Mouse (Mus musculus) activated CD4-positive, CD25-positive, alpha-beta regulatory T cell, adult 9 weeks (primary cell): ENCODE data around the gene Tubb4a. TPM values are rescaled to one million over a fixed set of nuclear protein-coding genes. Genes with fewer than 3 reads are reported as not detected.

ENCODE experiments used
- polyA plus RNA-seq: library from polyadenylated mRNA; unstranded; fragments of 100-300 nt; shearing (Covaris generic); gene quantifications from one replicate; pipeline ENCODE4 v1.2.1, GENCODE M21; 2017

Tubb4a gene
- 2.2 TPM for polyA plus RNA-seq

DNA sequence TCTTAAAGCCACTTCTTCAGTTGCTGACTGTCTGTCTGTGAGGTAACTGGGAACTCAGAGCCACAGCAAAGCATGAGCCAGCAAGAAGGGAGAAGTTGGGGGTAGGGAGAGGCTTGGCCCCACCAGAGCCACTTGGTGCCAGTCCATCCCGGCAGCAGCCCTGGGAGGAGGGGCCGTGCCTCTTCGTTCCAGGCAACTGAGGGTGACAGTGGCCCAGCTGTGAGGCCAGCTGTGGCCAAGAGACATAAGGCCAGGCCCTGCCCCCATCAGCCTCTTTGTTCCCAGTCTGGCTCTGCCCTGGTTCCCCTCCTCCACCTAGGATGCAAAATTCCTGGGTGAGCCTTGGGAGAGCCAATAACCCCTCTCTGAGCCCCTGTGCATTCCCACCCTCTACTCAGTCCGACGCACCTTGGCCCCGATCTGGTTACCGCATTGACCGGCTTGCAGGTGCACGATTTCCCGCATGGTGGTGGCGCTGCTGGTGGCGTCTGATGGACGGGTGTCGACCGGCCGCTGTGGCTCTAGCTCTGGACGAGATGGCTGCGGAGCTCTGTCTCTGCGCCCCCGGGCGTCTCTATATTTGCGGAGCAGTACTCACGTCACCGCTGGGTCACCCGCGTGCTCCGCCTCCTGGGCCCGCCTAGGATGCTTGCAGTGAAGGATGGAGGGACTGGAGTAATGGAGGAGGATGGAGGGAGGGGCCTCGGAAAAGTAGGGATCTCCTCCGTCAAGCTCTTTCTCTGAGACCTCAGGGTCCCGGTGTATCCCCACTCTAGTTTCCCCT is at the start of gene Tubb4a:
Gene Tubb4a (minus strand): TSS at position 734 of the 784 bp plus-strand sequence.

DNA sequence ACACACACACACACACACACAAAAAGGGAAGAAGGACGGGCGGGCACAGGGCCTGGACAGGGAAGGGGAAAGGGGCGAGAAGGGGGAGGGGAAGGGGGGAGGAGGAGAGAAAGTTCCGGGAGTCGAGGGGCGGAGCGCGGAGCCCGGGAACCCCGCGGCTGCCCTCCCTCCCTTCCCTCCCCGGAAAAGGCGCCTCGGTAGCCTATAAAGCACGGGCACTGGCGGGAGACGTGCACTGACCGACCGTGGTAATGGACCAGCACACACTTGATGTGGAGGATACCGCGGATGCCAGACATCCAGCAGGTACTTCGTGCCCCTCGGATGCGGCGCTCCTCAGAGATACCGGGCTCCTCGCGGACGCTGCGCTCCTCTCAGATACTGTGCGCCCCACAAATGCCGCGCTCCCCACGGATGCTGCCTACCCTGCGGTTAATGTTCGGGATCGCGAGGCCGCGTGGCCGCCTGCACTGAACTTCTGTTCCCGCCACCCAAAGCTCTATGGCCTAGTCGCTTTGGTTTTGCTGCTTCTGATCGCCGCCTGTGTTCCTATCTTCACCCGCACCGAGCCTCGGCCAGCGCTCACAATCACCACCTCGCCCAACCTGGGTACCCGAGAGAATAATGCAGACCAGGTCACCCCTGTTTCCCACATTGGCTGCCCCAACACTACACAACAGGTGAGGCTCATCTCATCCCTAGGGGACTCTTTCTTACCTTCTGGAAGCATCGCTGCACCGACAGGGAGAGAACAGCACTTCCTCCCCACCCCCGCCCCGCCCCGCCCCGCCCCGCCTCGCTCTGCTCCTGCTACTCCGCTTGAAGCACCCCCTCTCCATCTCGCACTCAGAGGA is 17.8 kb upstream of the Tubb4a start, which contains the start of gene Tnfsf9:
Gene Tnfsf9 (plus strand): TSS at position 145 of the 854 bp plus-strand sequence.

DNA sequence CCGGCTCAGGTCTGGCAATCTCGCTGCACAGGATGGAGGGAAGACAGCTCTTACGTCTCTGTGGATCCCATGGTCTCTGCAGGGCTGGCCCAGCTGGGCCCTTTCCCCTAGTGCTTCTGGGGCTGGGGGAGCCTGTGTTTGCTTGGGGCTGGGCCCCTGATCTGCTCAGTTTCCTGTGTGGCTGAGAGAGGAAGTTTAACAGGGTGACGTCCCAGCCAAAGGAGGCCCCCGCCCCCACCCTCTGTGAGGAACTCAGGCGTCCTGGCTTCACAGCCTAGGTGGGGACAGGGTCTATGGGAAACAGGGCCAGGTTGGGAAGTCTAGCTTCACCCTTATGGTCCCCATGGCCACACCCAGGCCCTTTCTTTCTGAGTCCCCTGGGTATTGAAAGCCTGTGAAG is 9.2 kb downstream of the Tubb4a start, which contains the start of gene Dennd1c:
Gene Dennd1c (minus strand): TSS at position 179 of the 400 bp plus-strand sequence.

DNA sequence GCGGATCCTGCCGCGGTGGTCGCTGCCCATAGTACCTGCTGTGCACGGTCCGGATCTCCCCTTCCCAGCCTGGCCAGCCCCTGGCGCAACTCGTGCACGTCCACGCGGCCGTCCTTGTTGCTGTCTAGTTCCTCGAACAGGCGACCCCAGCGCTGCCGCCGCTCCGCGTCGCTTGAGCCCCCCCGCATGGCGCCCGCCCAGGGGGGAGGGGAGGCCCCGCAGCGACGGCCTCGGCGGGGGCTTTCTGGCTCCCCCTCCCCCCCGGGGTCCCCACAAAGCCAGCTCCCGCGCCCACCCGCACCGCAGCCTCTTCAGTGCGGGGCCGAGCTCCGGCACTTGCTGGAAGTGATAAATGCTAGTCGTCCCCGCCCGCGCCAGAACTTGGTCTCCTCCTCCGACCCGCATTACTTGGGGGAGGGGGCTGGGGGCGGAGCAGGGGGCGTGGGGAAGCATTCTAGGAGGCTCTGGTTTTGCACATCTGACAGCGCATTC is 28.1 kb downstream of the Tubb4a start, which contains the start of gene Slc25a23:
Gene Slc25a23 (minus strand): TSS at position 378 of the 492 bp plus-strand sequence.

DNA sequence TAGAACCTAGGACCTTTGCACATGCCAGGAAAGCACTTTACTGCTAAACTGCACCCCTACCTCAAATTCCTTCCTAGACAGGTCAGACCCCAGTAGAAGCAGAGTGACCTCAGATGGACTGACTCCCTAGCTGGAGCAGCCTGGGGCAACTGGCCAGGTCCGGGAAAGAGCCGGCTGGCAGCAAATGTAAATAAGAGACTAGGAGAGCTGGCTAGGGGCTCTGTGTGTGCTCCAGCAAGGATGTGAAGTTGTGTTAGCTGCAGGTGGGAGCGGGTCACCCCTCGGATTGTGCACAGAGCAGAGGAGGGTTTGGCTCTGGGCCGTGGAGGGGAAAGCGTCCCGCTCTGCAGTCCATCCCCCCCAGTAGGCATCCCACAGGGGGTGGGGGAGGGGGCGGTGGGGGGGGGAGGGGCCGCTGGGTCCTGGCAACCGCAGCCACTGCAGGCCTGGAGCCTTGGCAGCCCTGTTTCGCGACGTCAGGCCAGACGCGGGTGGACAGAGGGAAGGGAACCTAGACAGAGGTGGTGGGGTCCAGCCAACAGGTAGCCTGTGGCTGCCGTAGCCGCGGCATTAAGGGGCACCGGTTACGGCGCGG is 28.6 kb downstream of the Tubb4a start, which contains the start of gene Crb3:
Gene Crb3 (plus strand): TSS at position 215 of the 595 bp plus-strand sequence.

DNA sequence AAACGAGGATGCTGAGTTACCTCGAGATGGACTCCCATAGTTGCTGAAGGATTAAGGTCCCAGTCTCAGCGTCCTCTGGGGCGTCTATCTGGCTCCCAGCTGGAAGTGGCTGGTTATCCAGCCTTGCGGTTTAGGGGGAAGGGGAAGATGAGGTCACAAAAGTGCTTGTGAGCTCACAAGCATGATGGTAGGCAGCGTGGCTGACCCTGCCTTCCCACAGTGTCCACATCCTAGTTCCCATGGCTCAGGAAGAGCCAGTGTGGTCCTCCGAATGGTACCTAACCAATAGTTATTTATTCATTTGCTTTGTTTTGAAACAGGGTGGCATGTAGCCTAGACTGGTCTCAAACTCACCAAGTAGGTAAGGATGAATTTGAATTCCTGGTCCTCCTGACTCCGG is 46.0 kb downstream of the Tubb4a start, which contains the start of gene Slc25a41:
Gene Slc25a41 (minus strand): TSS at position 101 of the 400 bp plus-strand sequence.

DNA sequence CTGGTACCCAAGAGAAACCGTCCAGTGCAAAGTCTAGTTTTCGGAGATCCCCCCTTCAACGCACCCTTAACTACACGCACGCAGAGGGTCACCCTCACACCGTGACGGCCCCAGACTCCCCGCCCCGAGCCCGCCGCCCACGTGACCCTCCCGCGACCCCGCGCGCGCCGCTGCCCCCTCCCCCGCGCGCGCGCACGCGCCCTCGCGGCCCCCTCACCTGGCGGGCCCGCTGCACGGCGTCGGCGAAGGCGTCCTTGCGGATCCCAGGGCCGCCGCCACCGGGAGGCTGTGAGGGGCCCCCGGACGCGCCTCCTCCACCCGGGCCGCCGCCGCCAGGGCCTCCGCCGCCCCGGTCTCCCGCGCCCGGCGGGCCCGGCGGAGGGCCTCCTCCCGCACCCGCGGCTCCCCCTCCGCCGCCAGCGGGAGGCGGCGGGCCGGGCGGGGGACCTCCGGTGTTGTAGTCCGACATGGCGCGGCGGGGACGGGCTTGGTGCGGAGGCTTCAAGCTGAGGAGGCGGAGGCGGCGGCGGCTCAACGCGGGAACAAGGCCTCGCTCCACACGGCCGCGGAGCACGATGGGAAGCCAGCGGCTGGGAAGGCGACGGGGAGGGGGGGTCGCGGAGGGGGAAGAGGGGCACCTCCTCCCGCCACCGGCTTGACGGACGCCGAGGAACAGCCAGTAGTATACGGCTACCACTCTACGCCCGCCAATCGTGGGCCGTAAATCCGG is 56.5 kb downstream of the Tubb4a start, which contains the start of gene Khsrp:
Gene Khsrp (minus strand): TSS at position 592 of the 730 bp plus-strand sequence.

Other genes with a start within 250 kb of the Tubb4a start
- gene Acsbg2, start 213.3 kb downstream of the Tubb4a start, polyA plus RNA-seq: not detected
- not detected for gene 1700061G19Rik, start 212.3 kb downstream of the Tubb4a start, polyA plus RNA-seq
- 4.7 TPM for gene Mllt1, start 152.4 kb downstream of the Tubb4a start, polyA plus RNA-seq
- gene Acer1, start 105.7 kb downstream of the Tubb4a start, polyA plus RNA-seq: not detected
- gene Clpp, start 97.5 kb downstream of the Tubb4a start, polyA plus RNA-seq: 79.5 TPM
- gene Alkbh7, start 90.4 kb downstream of the Tubb4a start, polyA plus RNA-seq: 43.6 TPM
- gene Pspn, start 87.8 kb downstream of the Tubb4a start, polyA plus RNA-seq: 1.0 TPM
- 92.3 TPM for gene Gtf2f1, start 76.5 kb downstream of the Tubb4a start, polyA plus RNA-seq
- 0.67 TPM for gene Gm17949, start 76.3 kb downstream of the Tubb4a start, polyA plus RNA-seq
- 9.0 TPM for gene Khsrp, start 56.3 kb downstream of the Tubb4a start, polyA plus RNA-seq
- not detected for gene Slc25a41, start 46.1 kb downstream of the Tubb4a start, polyA plus RNA-seq
- gene Crb3, start 28.7 kb downstream of the Tubb4a start, polyA plus RNA-seq: 1.2 TPM
- 3.2 TPM for gene Slc25a23, start 27.9 kb downstream of the Tubb4a start, polyA plus RNA-seq
- 333 TPM for gene Dennd1c, start 9.3 kb downstream of the Tubb4a start, polyA plus RNA-seq
- 10.5 TPM for gene Tnfsf9, start 17.5 kb upstream of the Tubb4a start, polyA plus RNA-seq
- gene Cd70, start 62.0 kb upstream of the Tubb4a start, polyA plus RNA-seq: 1.0 TPM
- gene Tnfsf14, start 106.4 kb upstream of the Tubb4a start, polyA plus RNA-seq: 10.2 TPM
- gene C3, start 140.4 kb upstream of the Tubb4a start, polyA plus RNA-seq: 2.6 TPM
- gene Gpr108, start 160.7 kb upstream of the Tubb4a start, polyA plus RNA-seq: 91.3 TPM
- 5.4 TPM for gene Trip10, start 161.7 kb upstream of the Tubb4a start, polyA plus RNA-seq
- gene Vav1, start 191.3 kb upstream of the Tubb4a start, polyA plus RNA-seq: 229 TPM